Mouse (Mus musculus): ENCODE data around the gene Foxl1. TPM values are rescaled to one million over a fixed set of nuclear protein-coding genes. Genes with fewer than 3 reads are reported as not detected.
A peak's percentile ranks its signal among the peaks of the same experiment; 100 is the strongest.

Foxl1 gene
- total and polyA plus RNA-seq, 2 experiments from 2014 or later = 0.19 TPM; not detected in 1

DNA sequence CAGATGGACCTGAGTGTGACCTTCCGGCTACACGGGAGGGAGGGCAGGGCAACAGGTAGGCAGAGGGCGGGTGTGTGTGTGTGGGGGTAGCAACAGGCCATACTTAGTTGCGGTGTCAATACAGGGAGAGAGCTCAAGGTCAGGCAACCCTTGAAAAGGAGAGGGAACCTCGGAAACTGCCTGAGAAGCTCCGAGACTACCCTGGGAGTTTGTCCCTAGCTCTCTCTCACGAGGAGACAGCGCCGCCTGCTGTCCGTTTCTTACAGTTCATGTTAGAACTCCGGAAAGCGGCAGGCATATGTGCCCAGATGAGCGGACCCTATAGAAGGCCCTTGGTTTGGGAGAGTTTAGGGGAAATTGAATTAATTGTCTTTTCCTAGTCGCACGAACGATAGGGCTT, 35.1 kb upstream of the Foxl1 start:
- Histone ChIP-seq H3K36me3 (ENCODE audit: insufficient read depth) (peaks cover 6% of the 10 kb centered on the region; the same call in 1 of the 2 replicates), H3K9me3 (ENCODE audit: low read length) (no peaks in the 10 kb centered on the region), H3K27me3 (ENCODE audit: insufficient read depth, low read length) (peaks cover 58% of the 10 kb centered on the region), H3K27ac (ENCODE audit: low read depth, low read length) (no peak overlapping the region), H3K4me1 (ENCODE audit: insufficient read depth) (no peaks in the 10 kb centered on the region), H3K4me3 (ENCODE audit: low read depth, low read length) (no peak overlapping the region), H3K9ac (no peak overlapping the region), H3K4me2 (ENCODE audit: low read depth) (no peak overlapping the region)
- TF ChIP-seq CTCF (IDR thresholded peaks at IDR 0.05; ENCODE audit: low read depth) = peak; percentile 91
- WGBS = 4% methylated on average over 16 of the region's 16 CpGs
- peak; percentile 92 for DNase-seq
- ATAC-seq = peak; percentile 78

DNA sequence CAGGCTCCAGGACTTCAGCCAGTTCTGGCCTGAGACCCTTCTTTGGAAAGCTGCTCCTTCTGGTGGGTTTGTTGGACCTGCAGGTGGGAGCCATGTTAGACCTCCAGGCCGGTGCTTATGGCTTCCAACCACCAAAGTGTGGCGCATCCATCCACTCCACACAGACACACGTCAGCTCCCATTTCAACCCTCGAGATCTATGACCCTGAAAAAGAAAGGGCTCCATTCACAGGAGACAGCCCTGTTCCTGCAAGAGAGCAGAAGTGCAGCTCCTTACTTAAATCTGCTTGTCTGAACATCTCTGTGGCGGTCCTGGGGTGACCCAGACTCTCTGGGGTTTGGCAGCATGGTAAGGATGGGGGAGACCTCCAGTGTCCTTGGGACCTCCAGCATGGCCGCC, 34.2 kb upstream of the Foxl1 start:
- peaks cover 52% of the 10 kb centered on the region for H3K27me3 ChIP-seq (ENCODE audit: insufficient read depth, low read length)
- TF ChIP-seq CTCF (IDR thresholded peaks at IDR 0.05; ENCODE audit: low read depth) = no peak
- 59% methylated on average over 6 of the region's 6 CpGs for WGBS

DNA sequence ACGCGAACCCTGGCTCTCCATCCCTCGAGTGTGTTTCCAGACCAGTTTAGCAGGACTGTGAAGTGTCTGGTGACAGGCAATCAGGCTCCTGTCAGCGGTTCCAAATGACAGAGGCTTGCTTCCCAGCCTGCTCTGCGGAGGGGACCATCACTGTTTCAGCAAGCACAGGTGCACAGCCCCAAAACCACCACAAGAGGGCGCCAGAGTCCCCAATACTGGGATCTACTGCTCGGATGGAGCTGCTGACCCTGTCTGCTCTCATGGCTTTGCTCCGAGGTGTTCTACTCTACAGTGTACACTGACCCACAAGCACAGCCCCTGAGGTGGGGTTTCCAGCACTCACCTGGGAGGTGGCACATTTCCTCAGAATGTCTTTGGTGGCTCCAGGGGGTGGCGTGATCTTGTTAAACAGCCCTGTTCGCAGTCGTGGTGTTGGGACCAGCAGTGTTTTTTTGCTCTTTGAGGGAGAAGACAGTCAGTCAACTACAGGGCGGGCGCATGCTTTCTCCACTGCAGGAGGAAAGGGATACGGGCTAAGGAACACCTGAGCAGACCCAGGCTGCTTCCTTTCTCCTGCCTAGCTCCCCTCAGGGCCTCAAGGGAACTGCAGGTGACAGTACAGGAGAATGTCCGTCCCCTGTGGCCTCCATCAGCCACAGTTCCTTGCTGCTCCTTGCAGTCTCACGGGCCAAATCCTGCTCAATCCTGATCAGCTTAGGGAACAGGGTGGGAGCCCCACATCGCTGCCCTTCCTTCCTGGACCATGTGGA, 23.5 kb upstream of the Foxl1 start:
- WGBS = 53% methylated on average over 17 of the region's 17 CpGs
- 0 out of 2 replicates have a peak, but pooled peaks have one; percentile 30 for ATAC-seq

More for the DNA sequence above, 34.2 kb upstream of the Foxl1 start:
- DNase-seq = no peak
- Histone ChIP-seq H3K4me1 (ENCODE audit: insufficient read depth) (no peaks in the 10 kb centered on the region), H3K9me3 (ENCODE audit: low read length) (no peaks in the 10 kb centered on the region), H3K27ac (ENCODE audit: low read depth, low read length) (no peak overlapping the region), H3K9ac (no peak overlapping the region), H3K4me3 (ENCODE audit: low read depth, low read length) (no peak overlapping the region), H3K4me2 (ENCODE audit: low read depth) (no peak overlapping the region), H3K36me3 (ENCODE audit: insufficient read depth) (peaks cover 14% of the 10 kb centered on the region)
- ATAC-seq = no peak

DNA sequence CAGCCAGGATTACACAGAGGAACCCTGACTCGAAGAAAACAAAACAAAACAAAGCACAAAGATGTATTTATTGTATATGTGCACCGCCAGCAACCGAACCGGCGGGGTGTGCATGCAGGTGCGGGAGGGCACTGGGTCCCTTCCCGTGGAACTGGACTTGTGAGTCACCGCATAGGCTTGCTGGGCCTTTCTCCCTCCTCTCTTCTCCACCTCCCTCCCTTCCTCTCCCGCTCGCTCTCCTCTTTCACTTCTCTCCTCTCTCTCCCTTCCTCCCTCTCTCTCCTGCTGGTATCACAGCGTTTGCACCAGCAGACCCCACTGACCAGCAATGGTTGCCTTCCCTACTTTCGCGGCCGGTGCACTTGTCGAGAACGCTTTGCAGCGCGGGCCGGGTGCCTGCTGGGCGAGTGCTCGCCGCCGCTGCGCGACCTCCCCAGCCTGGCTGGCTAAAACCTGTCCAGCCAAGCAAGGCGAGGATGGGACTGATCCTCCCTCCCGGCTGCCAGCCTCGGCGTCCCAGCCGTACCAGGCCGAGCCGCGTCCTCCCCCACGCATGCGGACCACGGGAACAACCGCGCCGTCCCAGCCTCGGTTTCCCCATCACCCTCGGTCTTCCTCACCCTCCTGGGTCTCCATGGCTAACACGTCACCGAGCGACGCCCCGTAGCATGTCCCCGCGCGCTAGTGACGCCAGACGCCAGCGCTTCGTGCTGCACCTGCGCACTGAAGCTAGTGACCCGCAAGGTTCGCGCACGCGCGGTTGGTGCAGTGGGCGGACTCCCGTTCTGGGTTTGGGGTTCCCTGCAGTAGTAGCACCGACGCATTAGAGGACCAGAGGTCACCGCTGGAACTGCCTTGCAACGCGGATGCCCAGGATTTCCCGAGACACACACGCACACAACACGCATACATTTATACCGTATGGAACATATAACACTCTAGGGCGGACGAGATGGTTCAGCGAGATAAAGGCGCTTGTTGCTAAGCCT, 19.8 kb upstream of the Foxl1 start, which contains the start of gene Mthfsd:
Gene Mthfsd, minus strand, starts transcription at position 725 of the 989 bp plus-strand sequence.
- WGBS = 1% methylated on average over 75 of the region's 75 CpGs
- peak within 1 kb of the TSS; percentile 85 for H3K27ac ChIP-seq (ENCODE audit: low read depth, low read length)
- ATAC-seq (peak; percentile 99), DNase-seq (peak; percentile 100)
- peak within 1 kb of the TSS; percentile 88 for H3K4me3 ChIP-seq (ENCODE audit: low read depth, low read length)
- H3K36me3 ChIP-seq (ENCODE audit: insufficient read depth) = peaks cover 14% of the 10 kb centered on the region
- peaks cover 7% of the 10 kb centered on the region; the same call in 1 of the 2 replicates for H3K4me1 ChIP-seq (ENCODE audit: insufficient read depth)
- no peaks in the 10 kb centered on the region for H3K9me3 ChIP-seq (ENCODE audit: low read length)
- peak within 1 kb of the TSS; percentile 88 for H3K4me2 ChIP-seq (ENCODE audit: low read depth)
- peaks cover 6% of the 10 kb centered on the region for H3K27me3 ChIP-seq (ENCODE audit: insufficient read depth, low read length)
- H3K9ac ChIP-seq = peak within 1 kb of the TSS; percentile 90
- peak; percentile 47 for TF ChIP-seq CTCF (IDR thresholded peaks at IDR 0.05; ENCODE audit: low read depth)

More for the DNA sequence above, 23.5 kb upstream of the Foxl1 start:
- H3K9ac ChIP-seq = no peak overlapping the region
- H3K4me2 ChIP-seq (ENCODE audit: low read depth) = no peak overlapping the region
- no peak overlapping the region for H3K27ac ChIP-seq (ENCODE audit: low read depth, low read length)
- H3K9me3 ChIP-seq (ENCODE audit: low read length) = no peaks in the 10 kb centered on the region
- peak; percentile 89 for DNase-seq
- H3K4me3 ChIP-seq (ENCODE audit: low read depth, low read length) = no peak overlapping the region
- H3K4me1 ChIP-seq (ENCODE audit: insufficient read depth) = peaks cover 7% of the 10 kb centered on the region; the same call in 1 of the 2 replicates
- no peaks in the 10 kb centered on the region for H3K27me3 ChIP-seq (ENCODE audit: insufficient read depth, low read length)
- TF ChIP-seq CTCF (IDR thresholded peaks at IDR 0.05; ENCODE audit: low read depth) = peak; percentile 97
- H3K36me3 ChIP-seq (ENCODE audit: insufficient read depth) = peaks cover 49% of the 10 kb centered on the region

DNA sequence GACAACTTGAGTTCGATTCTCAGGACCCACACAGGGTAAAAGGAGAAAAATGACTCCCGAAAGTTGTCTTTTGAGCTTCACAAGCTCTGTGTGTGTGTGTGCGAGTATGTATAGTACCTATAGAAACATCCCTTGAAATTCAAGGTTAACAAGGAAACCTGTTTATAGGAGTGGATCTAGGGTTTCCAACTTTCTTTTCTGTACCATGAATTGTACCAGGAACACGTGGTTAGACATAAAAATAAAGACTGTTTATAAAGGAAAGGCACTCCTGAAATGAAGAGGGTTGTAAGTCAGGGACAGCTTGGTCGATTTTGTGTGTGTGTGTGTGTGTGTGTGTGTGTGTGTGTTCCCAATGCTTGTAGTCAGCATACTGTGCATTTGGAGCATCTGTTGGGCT, 19.1 kb upstream of the Foxl1 start:
- peak overlapping the region; percentile 88 for H3K4me3 ChIP-seq (ENCODE audit: low read depth, low read length)
- ATAC-seq = no peak
- 10% methylated on average over 5 of the region's 5 CpGs for WGBS
- peak overlapping the region; percentile 90 for H3K9ac ChIP-seq
- peaks cover 7% of the 10 kb centered on the region; the same call in 1 of the 2 replicates for H3K4me1 ChIP-seq (ENCODE audit: insufficient read depth)
- TF ChIP-seq CTCF (IDR thresholded peaks at IDR 0.05; ENCODE audit: low read depth) = no peak
- H3K4me2 ChIP-seq (ENCODE audit: low read depth) = peak overlapping the region; percentile 88
- peaks cover 10% of the 10 kb centered on the region for H3K36me3 ChIP-seq (ENCODE audit: insufficient read depth)
- H3K27me3 ChIP-seq (ENCODE audit: insufficient read depth, low read length) = peaks cover 10% of the 10 kb centered on the region
- no peak overlapping the region for H3K27ac ChIP-seq (ENCODE audit: low read depth, low read length)
- DNase-seq = no peak
- no peaks in the 10 kb centered on the region for H3K9me3 ChIP-seq (ENCODE audit: low read length)

DNA sequence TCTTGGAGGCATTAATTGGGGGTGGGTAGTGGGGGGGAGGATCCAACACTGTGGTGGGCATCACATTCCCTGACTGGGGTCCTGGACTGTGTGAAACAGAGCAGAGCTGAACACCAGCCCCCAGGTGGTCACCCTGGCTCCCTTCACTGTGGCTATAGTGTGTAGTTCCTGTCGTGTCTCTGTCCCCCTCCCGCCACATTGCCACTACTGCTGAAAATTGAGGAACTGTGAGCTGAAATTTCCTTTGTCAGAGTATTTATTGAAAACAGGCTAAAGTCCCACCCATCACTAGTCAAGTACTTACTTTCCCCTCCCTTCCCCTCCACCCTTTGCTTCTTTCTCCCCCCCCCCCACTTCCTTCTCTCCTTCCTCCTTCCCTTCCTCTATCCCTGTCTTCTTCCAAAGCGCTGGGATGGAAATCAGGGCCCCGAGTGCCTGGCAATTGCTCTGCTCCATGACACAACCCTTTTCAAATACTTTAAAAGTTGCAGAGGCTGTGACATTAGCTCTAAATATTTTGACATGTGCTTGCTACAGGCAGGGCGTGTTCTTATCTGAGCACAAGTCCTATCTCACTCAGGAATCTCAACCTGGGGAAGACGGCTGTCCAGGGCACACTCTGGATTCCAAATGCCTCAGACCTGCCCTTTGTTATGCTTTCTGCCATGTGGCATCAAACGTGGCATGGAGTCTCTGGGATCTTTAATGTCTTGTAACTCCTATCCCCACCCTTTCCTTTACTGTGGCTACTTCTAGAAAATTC, 16.4 kb upstream of the Foxl1 start:
- 47% methylated on average over 7 of the region's 7 CpGs for WGBS

More for the DNA sequence above, 16.4 kb upstream of the Foxl1 start:
- Histone ChIP-seq H3K9me3 (ENCODE audit: low read length) (no peaks in the 10 kb centered on the region), H3K4me2 (ENCODE audit: low read depth) (no peak overlapping the region), H3K9ac (no peak overlapping the region), H3K27me3 (ENCODE audit: insufficient read depth, low read length) (peaks cover 36% of the 10 kb centered on the region), H3K27ac (ENCODE audit: low read depth, low read length) (no peak overlapping the region), H3K4me1 (ENCODE audit: insufficient read depth) (peaks cover 7% of the 10 kb centered on the region; the same call in 1 of the 2 replicates), H3K4me3 (ENCODE audit: low read depth, low read length) (no peak overlapping the region), H3K36me3 (ENCODE audit: insufficient read depth) (no peaks in the 10 kb centered on the region)
- ATAC-seq = no peak
- TF ChIP-seq CTCF (IDR thresholded peaks at IDR 0.05; ENCODE audit: low read depth) = no peak
- no peak for DNase-seq
